Mouse (Mus musculus) heart, postnatal 0 days (tissue): Measurements from ENCODE around the gene Dysf.

Source experiments
- CTCF ChIP-seq: IDR thresholded peaks from 2 replicates; pipeline ENCODE4 v1.5.1; 2016; ENCODE audit warnings: antibody characterized with exemption, control low read depth, low read depth
- EP300 ChIP-seq: IDR thresholded peaks from 2 replicates; pipeline ENCODE4 v1.6.1; 2016; ENCODE audit warnings: antibody characterized with exemption, low read depth

DNA sequence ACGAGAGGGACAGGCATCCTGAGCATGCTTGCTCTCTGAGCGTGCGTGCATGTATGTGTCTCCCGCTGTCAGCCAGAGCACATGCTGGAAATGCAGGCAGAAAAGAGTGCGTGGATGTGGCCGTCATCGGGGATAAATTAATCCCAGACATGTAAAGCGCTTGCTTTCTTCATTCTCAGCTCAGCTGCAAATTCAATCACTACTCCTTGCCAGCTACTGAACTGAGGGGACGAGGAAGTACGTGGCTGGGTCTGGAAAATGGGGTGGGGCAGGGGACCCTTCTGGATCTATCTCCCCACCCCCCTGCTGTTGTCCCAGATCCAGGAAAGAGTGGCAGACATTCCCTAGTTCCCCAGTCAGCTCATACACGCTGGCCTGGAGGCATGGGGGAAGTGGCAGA, 210.7 kb downstream of the Dysf start:
- TF ChIP-seq CTCF = no peak
- no peak for TF ChIP-seq EP300
